Mouse (Mus musculus) spleen, adult 2 months (tissue): Measurements from ENCODE around the gene Cib1. TPM values are rescaled to one million over a fixed set of nuclear protein-coding genes. Genes with fewer than 3 reads are reported as not detected.

Source experiments
- DNase-seq, 2 experiments: peaks; one replicate each; pipeline versions ENCODE4 v3.0.0 to v3.0.0-alpha.2; 2012 to 2021; ENCODE audit warnings: low spot score in 2 of 2, low read depth in 1 of 2
- H3K27ac ChIP-seq: fragments of 200-500 bp; 2 replicates; pipeline ENCODE4 v1.5.1; 2012; ENCODE audit warnings: low read length, inconsistent platforms; ENCODE audit not compliant: insufficient read depth
- H3K27me3 ChIP-seq: fragments of 200-500 bp; 2 replicates; pipeline ENCODE4 v1.6.1; 2012; ENCODE audit warnings: mild to moderate bottlenecking, moderate library complexity, low read length, inconsistent platforms; ENCODE audit not compliant: control insufficient read depth, insufficient read depth
- H3K36me3 ChIP-seq: fragments of 200-500 bp; 2 replicates; pipeline ENCODE4 v1.6.1; 2012; ENCODE audit warnings: mild to moderate bottlenecking, low read length, inconsistent platforms; ENCODE audit not compliant: control insufficient read depth, insufficient read depth
- H3K4me1 ChIP-seq: fragments of 200-500 bp; 2 replicates; pipeline ENCODE4 v1.6.1; 2011; ENCODE audit warnings: inconsistent platforms; ENCODE audit not compliant: control insufficient read depth, insufficient read depth, insufficient read length
- H3K4me3 ChIP-seq: fragments of 200-500 bp; 2 replicates; pipeline ENCODE4 v1.5.1; 2011; ENCODE audit warnings: mild to moderate bottlenecking, inconsistent platforms; ENCODE audit not compliant: insufficient read depth, insufficient read length; ENCODE audit errors: extremely low read depth
- CTCF ChIP-seq: fragments of 200-500 bp; IDR thresholded peaks from 2 replicates; pipeline ENCODE4 v1.5.1; 2011; ENCODE audit warnings: mild to moderate bottlenecking, inconsistent platforms; ENCODE audit not compliant: insufficient read depth, insufficient read length, insufficient replicate concordance; ENCODE audit errors: extremely low read depth
- POLR2A ChIP-seq: fragments of 200-500 bp; IDR thresholded peaks from 2 replicates; pipeline ENCODE4 v1.6.1; 2011; ENCODE audit warnings: low read depth, low read length, inconsistent platforms
- WGBS: fragments of 180-500 bp; shearing (Covaris S2); methylation state at CpG from one replicate; pipeline ENCODE4 v1.1.7; 2018; 5-methylcytosine and 5-hydroxymethylcytosine counted together
- polyA plus RNA-seq: library from polyadenylated mRNA; depleted of rRNA; stranded (reverse); fragments of >200 nt; gene quantifications from 2 replicates; pipeline ENCODE4 v1.2.3, GENCODE M21; 2012

The Cib1 gene
- polyA plus RNA-seq, 1 experiment: 117 TPM

GRCm38 (mm10) chr7:80238542-80238941 is 5.9 kb upstream of the Cib1 start:
- 93% methylated on average over 10 of the region's 10 CpGs for WGBS
- H3K27ac ChIP-seq: no peak overlapping the region
- no peak for DNase-seq
- H3K36me3 ChIP-seq: peaks cover 19% of the 10 kb centered on the region
- TF ChIP-seq CTCF (no peak), POLR2A (no peak)
- no peak overlapping the region for H3K4me3 ChIP-seq
- no peaks in the 10 kb centered on the region for H3K4me1 ChIP-seq
- no peaks in the 10 kb centered on the region for H3K27me3 ChIP-seq

- TF ChIP-seq CTCF: no peak
- TF ChIP-seq POLR2A: no peak
- no peak for DNase-seq
- Histone ChIP-seq H3K4me1 (peaks cover 11% of the 10 kb centered on the region), H3K27me3 (no peaks in the 10 kb centered on the region), H3K4me3 (no peak overlapping the region), H3K36me3 (peaks cover 10% of the 10 kb centered on the region), H3K27ac (no peak overlapping the region)
- WGBS: 63% methylated on average over 9 of the region's 9 CpGs
Measured at GRCm38 (mm10) chr7:80233799-80234198, 1.2 kb upstream of the Cib1 start.

- peak overlapping the region; percentile 79 for H3K4me3 ChIP-seq
- H3K4me1 ChIP-seq: peaks cover 11% of the 10 kb centered on the region
- H3K27ac ChIP-seq: peak overlapping the region; percentile 59
- H3K36me3 ChIP-seq: peaks cover 9% of the 10 kb centered on the region
- DNase-seq: no peak
- H3K27me3 ChIP-seq: no peaks in the 10 kb centered on the region
- under 1% methylated on average over 28 of the region's 29 CpGs for WGBS
- TF ChIP-seq CTCF (no peak), POLR2A (no peak)
Measured at GRCm38 (mm10) chr7:80231971-80232488, 583 bp downstream of the Cib1 start.

GRCm38 (mm10) chr7:80230196-80230595 is 2.4 kb downstream of the Cib1 start:
- Histone ChIP-seq H3K27me3 (no peaks in the 10 kb centered on the region), H3K4me1 (peaks cover 11% of the 10 kb centered on the region), H3K4me3 (no peak overlapping the region), H3K27ac (no peak overlapping the region; the same call in 1 of the 2 replicates), H3K36me3 (peaks cover 19% of the 10 kb centered on the region)
- TF ChIP-seq POLR2A: no peak
- no peak for TF ChIP-seq CTCF
- DNase-seq: peak in 1 of 2 experiments; percentile 44
- whole genome bisulfite sequencing: 17% methylated on average over 6 of the region's 6 CpGs

GRCm38 (mm10) chr7:80227065-80227464 is 5.5 kb downstream of the Cib1 start:
- H3K27me3 ChIP-seq: no peaks in the 10 kb centered on the region
- peaks cover 43% of the 10 kb centered on the region for H3K36me3 ChIP-seq
- peaks cover 11% of the 10 kb centered on the region for H3K4me1 ChIP-seq
- H3K4me3 ChIP-seq: no peak overlapping the region
- no peak for TF ChIP-seq POLR2A
- no peak overlapping the region for H3K27ac ChIP-seq
- no peak for DNase-seq
- WGBS: 91% methylated on average over 4 of the region's 4 CpGs

GRCm38 (mm10) chr7:80221179-80221750 is 11.3 kb downstream of the Cib1 start:
- H3K27me3 ChIP-seq: no peaks in the 10 kb centered on the region
- no peaks in the 10 kb centered on the region for H3K4me1 ChIP-seq
- H3K36me3 ChIP-seq: peaks cover 83% of the 10 kb centered on the region
- no peak overlapping the region for H3K27ac ChIP-seq
- TF ChIP-seq POLR2A (no peak), CTCF (no peak)
- DNase-seq: no peak
- WGBS: 95% methylated on average over 4 of the region's 4 CpGs
- H3K4me3 ChIP-seq: no peak overlapping the region

GRCm38 (mm10) chr7:80220237-80220797 is 12.3 kb downstream of the Cib1 start:
- H3K4me3 ChIP-seq: no peak overlapping the region
- no peaks in the 10 kb centered on the region for H3K27me3 ChIP-seq
- H3K4me1 ChIP-seq: peaks cover 2% of the 10 kb centered on the region; the same call in 1 of the 2 replicates
- 96% methylated on average over 9 of the region's 9 CpGs for WGBS
- H3K27ac ChIP-seq: no peak overlapping the region
- TF ChIP-seq CTCF (no peak), POLR2A (no peak)
- peaks cover 84% of the 10 kb centered on the region for H3K36me3 ChIP-seq
- DNase-seq: no peak
